Mouse (Mus musculus): ENCODE data around the gene Tcte2.

DNA sequence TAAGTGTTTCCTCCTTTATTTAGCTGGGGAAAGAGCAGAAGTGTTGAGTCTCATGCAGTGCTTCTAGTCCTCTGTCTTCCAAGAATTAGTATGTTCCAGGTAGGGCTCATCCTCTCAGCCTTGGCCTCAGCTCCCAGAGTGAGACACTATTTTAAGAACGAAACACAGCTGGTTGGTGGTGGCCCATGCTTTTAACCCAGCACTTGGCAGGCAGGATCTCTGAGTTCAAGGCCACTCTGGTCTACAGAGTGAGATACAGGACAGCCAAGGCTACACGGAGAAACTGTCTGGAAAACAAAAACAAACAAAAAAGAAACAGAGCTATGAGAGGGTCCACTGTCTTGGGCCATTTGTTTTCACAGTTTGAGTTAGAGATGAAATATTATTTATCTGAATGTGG is 16.1 kb upstream of the Tcte2 start:
- TF ChIP-seq POLR2A (IDR thresholded peaks at IDR 0.05; ENCODE audit: control insufficient read depth, extremely low read depth, insufficient read depth, low read length, poor library complexity), result no peak
- no peak for TF ChIP-seq CTCF (IDR thresholded peaks at IDR 0.05; ENCODE audit: borderline replicate concordance, control insufficient read depth, extremely low read depth, insufficient read depth, low read length, poor library complexity)
